Mouse (Mus musculus): ENCODE data around the gene Emc3. TPM values are rescaled to one million over a fixed set of nuclear protein-coding genes. Genes with fewer than 3 reads are reported as not detected.
A peak's percentile ranks its signal among the peaks of the same experiment; 100 is the strongest.

Gene Emc3
- total and polyA plus RNA-seq, 2 experiments from 2014 or later, result 91.8 to 118 TPM

DNA sequence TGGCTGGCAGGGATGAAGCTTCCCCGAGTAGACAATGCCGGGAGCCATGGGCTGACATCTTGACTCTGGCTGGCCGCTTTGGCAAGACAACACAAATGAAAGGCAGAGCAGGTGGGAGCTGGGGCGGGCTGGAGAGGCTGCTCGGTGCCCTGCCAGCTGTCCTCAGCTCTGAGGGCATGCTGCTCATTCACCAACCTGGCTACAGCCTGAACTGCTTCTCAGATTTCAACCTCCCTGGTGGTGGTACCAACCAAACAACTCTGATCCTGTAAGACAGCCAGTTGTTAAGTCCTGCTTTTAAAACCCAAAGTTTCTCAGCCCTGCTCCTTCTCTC lies 22.5 kb downstream of the Emc3 start:
- H3K27ac ChIP-seq (ENCODE audit: low read depth, low read length), result no peak overlapping the region
- H3K36me3 ChIP-seq (ENCODE audit: insufficient read depth), result peaks cover 9% of the 10 kb centered on the region
- ATAC-seq (no peak), DNase-seq (no peak)
- no peak overlapping the region for H3K4me3 ChIP-seq (ENCODE audit: low read depth, low read length)
- WGBS, result 34% methylated on average over 5 of the region's 5 CpGs
- H3K9me3 ChIP-seq (ENCODE audit: low read length), result no peaks in the 10 kb centered on the region
- no peaks in the 10 kb centered on the region for H3K27me3 ChIP-seq (ENCODE audit: insufficient read depth, low read length)
- H3K4me1 ChIP-seq (ENCODE audit: insufficient read depth), result no peaks in the 10 kb centered on the region
- TF ChIP-seq CTCF (IDR thresholded peaks at IDR 0.05; ENCODE audit: low read depth), result no peak
- H3K9ac ChIP-seq, result no peak overlapping the region
- no peak overlapping the region for H3K4me2 ChIP-seq (ENCODE audit: low read depth)

DNA sequence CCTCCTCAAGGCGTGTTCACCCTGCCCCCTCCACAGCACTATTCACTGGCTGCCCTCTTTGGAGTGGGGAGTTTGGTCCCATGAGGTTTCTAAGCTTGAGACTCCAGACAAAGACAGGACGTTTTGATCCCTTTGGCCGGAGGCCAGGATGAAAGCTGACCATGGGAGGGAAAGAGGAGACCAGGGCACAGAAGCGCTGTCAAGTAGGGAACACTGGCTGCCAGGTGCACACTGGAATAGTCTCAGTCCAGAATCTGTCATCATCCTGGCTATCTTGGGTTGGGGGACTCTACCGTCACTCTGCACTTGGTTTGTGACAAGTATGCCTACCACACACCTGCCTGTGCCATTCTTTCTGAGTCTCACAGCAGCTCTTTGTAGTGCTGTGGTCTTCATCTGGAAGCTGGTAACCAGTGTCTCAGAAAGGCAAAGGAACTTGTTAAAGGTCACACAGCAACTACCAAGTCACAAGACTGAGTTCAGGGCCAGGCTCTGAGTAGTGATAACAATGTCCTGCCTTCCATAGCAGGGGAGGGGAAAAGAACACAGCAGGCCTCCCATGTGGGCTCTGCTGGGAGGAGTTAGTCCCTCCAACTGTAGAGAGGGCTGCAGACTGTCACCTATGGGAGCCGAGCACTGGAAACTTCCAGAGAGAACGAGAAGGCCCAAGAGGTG lies 23.0 kb downstream of the Emc3 start:
- ATAC-seq, result no peak
- no peak overlapping the region for H3K27ac ChIP-seq (ENCODE audit: low read depth, low read length)
- no peaks in the 10 kb centered on the region for H3K4me1 ChIP-seq (ENCODE audit: insufficient read depth)

DNA sequence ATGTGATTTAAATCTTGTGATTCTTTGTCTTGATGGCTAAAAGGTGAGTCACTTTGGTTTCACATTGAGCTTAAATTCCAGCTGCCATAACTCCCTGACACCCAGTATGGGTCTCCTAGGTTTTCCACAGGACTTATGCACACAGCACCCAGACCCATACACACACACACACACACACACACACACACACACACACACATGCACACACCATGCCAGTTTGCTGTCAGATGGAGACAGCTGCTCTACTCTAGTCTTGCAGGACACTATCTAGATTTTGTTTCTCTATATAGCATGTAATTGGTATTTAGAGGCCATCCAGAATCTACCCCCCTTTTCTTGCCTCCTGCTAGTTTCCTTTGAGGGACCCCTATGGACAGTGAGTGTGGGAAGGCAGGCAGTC lies 24.3 kb downstream of the Emc3 start:
- TF ChIP-seq CTCF (IDR thresholded peaks at IDR 0.05; ENCODE audit: low read depth), result no peak
- H3K4me2 ChIP-seq (ENCODE audit: low read depth), result no peak overlapping the region
- ATAC-seq, result no peak

More for the DNA sequence above, 23.0 kb downstream of the Emc3 start:
- Histone ChIP-seq H3K4me2 (ENCODE audit: low read depth) (no peak overlapping the region), H3K36me3 (ENCODE audit: insufficient read depth) (peaks cover 5% of the 10 kb centered on the region; the same call in 1 of the 2 replicates), H3K9me3 (ENCODE audit: low read length) (no peaks in the 10 kb centered on the region), H3K27me3 (ENCODE audit: insufficient read depth, low read length) (no peaks in the 10 kb centered on the region), H3K9ac (no peak overlapping the region), H3K4me3 (ENCODE audit: low read depth, low read length) (no peak overlapping the region)
- no peak for TF ChIP-seq CTCF (IDR thresholded peaks at IDR 0.05; ENCODE audit: low read depth)
- no peak for DNase-seq
- WGBS, result 55% methylated on average over 7 of the region's 7 CpGs

DNA sequence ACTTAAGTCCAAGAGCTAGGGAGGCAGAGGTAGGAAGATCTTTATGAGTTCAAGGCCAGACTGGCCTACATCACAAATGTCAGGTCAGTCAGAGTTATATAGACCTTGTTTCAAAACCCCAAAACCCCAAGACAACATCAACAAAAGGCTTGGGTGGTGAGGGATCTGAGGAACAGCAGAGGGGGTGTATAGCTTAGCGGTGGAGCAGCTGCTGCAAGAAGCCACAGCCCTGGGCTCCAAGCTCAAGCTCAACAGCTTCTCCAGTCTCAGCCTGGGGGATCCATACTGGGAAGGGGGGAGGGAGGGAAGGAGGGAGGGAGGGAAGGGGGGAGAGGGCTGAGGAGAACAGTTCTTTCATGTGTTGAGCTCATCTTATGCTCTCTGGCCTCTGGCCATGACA lies 25.8 kb downstream of the Emc3 start:
- no peak overlapping the region for H3K27ac ChIP-seq (ENCODE audit: low read depth, low read length)
- no peak for ATAC-seq

More for the DNA sequence above, 24.3 kb downstream of the Emc3 start:
- Histone ChIP-seq H3K27me3 (ENCODE audit: insufficient read depth, low read length) (no peaks in the 10 kb centered on the region), H3K4me1 (ENCODE audit: insufficient read depth) (no peaks in the 10 kb centered on the region), H3K9me3 (ENCODE audit: low read length) (no peaks in the 10 kb centered on the region), H3K27ac (ENCODE audit: low read depth, low read length) (no peak overlapping the region), H3K36me3 (ENCODE audit: insufficient read depth) (no peaks in the 10 kb centered on the region), H3K9ac (no peak overlapping the region), H3K4me3 (ENCODE audit: low read depth, low read length) (no peak overlapping the region)
- no peak for DNase-seq

DNA sequence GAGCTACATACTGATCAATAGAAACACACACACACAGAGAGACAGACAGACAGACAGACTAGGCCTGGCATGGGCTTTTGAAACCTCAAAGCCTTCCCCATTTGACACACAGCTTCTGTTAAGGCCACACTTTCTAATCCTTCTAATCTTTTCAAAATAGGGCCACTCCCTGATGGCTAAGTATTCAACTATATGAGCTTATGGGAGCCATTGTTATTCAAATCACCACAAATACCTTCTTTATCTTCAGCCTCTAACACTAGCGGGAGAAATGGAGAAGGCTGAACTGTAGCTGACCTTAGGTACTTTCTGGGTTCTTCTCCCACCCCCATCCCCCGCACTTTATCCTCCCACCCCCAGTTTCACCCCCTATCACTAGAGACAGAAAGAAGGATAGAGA lies 28.7 kb downstream of the Emc3 start:
- Histone ChIP-seq H3K27me3 (ENCODE audit: insufficient read depth, low read length) (no peaks in the 10 kb centered on the region; the same call in 1 of the 2 replicates), H3K36me3 (ENCODE audit: insufficient read depth) (peaks cover 5% of the 10 kb centered on the region; the same call in 1 of the 2 replicates), H3K27ac (ENCODE audit: low read depth, low read length) (no peak overlapping the region), H3K4me2 (ENCODE audit: low read depth) (no peak overlapping the region), H3K4me3 (ENCODE audit: low read depth, low read length) (no peak overlapping the region), H3K4me1 (ENCODE audit: insufficient read depth) (peaks cover 5% of the 10 kb centered on the region; the same call in 1 of the 2 replicates), H3K9me3 (ENCODE audit: low read length) (no peaks in the 10 kb centered on the region), H3K9ac (no peak overlapping the region)
- DNase-seq (no peak), ATAC-seq (no peak)
- 51% methylated on average over 2 of the region's 2 CpGs for WGBS
- no peak for TF ChIP-seq CTCF (IDR thresholded peaks at IDR 0.05; ENCODE audit: low read depth)

More for the DNA sequence above, 25.8 kb downstream of the Emc3 start:
- WGBS, result 80% methylated on average over 1 of the region's 1 CpGs
- Histone ChIP-seq H3K9ac (no peak overlapping the region), H3K36me3 (ENCODE audit: insufficient read depth) (no peaks in the 10 kb centered on the region), H3K9me3 (ENCODE audit: low read length) (no peaks in the 10 kb centered on the region), H3K4me2 (ENCODE audit: low read depth) (no peak overlapping the region), H3K4me1 (ENCODE audit: insufficient read depth) (peaks cover 4% of the 10 kb centered on the region; the same call in 1 of the 2 replicates), H3K27me3 (ENCODE audit: insufficient read depth, low read length) (no peaks in the 10 kb centered on the region; the same call in 1 of the 2 replicates), H3K4me3 (ENCODE audit: low read depth, low read length) (no peak overlapping the region)
- DNase-seq, result no peak
- TF ChIP-seq CTCF (IDR thresholded peaks at IDR 0.05; ENCODE audit: low read depth), result no peak

DNA sequence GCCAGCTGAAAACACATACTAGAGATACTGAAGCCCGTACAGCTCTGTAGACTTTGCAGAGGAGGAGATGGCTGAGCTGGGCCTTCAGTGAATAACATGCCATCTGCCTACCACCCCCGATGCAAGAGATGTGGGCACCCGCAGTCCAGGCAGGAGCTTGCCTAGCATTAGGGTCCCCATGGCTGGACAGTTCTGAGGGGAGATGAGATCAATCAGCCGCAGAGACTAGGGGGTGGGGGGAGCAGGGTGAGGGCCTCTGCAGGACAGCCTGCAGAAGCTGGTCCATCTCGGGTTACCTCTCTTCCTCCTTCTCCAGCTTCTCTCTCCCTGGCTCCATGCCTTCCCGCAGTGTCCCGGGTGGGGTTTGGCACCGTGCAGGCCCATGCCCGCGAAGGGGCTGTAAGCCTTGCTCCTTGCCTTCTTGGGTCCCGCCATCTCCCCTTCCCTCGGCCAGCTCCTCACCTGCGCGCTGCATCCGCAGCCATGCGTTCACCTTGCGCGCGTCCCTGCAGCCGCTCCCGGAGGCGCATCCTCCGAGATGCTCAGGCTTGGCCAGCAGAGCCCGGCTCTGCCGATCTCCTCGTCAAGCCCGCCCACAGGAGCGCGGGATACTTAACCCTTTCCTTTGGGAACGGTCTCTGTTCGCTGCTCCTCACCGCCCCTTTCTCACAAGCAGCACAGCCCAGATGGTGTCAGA lies 29.9 kb downstream of the Emc3 start, which contains the start of gene Prrt3:
Gene Prrt3, minus strand, starts transcription at position 544 of the 697 bp plus-strand sequence.
- Histone ChIP-seq H3K27me3 (ENCODE audit: insufficient read depth, low read length) (no peaks in the 10 kb centered on the region; the same call in 1 of the 2 replicates), H3K4me3 (ENCODE audit: low read depth, low read length) (peak within 1 kb of the TSS; percentile 68), H3K27ac (ENCODE audit: low read depth, low read length) (peak within 1 kb of the TSS; percentile 40; the same call in 1 of the 2 replicates), H3K9me3 (ENCODE audit: low read length) (no peaks in the 10 kb centered on the region), H3K4me1 (ENCODE audit: insufficient read depth) (peaks cover 5% of the 10 kb centered on the region; the same call in 1 of the 2 replicates), H3K9ac (peak within 1 kb of the TSS; percentile 67), H3K36me3 (ENCODE audit: insufficient read depth) (peaks cover 12% of the 10 kb centered on the region), H3K4me2 (ENCODE audit: low read depth) (peak within 1 kb of the TSS; percentile 66)
- no peak for TF ChIP-seq CTCF (IDR thresholded peaks at IDR 0.05; ENCODE audit: low read depth)
- ATAC-seq (peak; percentile 95), DNase-seq (peak; percentile 85)
- WGBS, result 2% methylated on average over 32 of the region's 32 CpGs

DNA sequence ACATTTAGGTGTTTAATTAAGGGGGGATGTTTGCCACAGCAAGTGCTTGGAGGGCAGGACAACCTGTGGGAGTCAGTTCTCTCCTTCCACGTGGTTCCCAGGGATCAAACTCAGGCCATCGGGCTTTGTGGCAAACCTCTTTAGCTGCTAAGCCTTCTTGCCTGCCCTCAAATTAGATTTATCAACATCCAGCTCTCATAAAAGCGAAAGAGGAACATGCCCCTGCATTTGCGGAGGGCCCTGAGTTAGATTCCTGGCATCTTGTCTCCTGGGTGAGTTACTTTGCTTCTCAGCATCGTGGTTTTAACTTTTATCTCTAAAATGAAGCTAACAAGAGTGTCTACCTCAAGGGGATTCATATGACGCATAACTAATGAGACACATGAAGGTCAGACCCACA lies 32.1 kb downstream of the Emc3 start:
- H3K36me3 ChIP-seq (ENCODE audit: insufficient read depth), result peaks cover 16% of the 10 kb centered on the region
- no peaks in the 10 kb centered on the region for H3K9me3 ChIP-seq (ENCODE audit: low read length)
- no peak for TF ChIP-seq CTCF (IDR thresholded peaks at IDR 0.05; ENCODE audit: low read depth)
- H3K4me2 ChIP-seq (ENCODE audit: low read depth), result no peak overlapping the region
- no peak for ATAC-seq
- peaks cover 8% of the 10 kb centered on the region for H3K4me1 ChIP-seq (ENCODE audit: insufficient read depth)
- WGBS, result 80% methylated on average over 6 of the region's 6 CpGs
- H3K27me3 ChIP-seq (ENCODE audit: insufficient read depth, low read length), result no peaks in the 10 kb centered on the region; the same call in 1 of the 2 replicates
- DNase-seq, result no peak
- no peak overlapping the region for H3K9ac ChIP-seq
- no peak overlapping the region for H3K4me3 ChIP-seq (ENCODE audit: low read depth, low read length)
- H3K27ac ChIP-seq (ENCODE audit: low read depth, low read length), result no peak overlapping the region
